Mouse (Mus musculus) thymus, postnatal 14 days (tissue): ENCODE results near the gene D630003M21Rik.

Experiments used
- DNase-seq: peaks from one replicate; pipeline ENCODE4 v3.0.0; 2021

Gene D630003M21Rik

DNA sequence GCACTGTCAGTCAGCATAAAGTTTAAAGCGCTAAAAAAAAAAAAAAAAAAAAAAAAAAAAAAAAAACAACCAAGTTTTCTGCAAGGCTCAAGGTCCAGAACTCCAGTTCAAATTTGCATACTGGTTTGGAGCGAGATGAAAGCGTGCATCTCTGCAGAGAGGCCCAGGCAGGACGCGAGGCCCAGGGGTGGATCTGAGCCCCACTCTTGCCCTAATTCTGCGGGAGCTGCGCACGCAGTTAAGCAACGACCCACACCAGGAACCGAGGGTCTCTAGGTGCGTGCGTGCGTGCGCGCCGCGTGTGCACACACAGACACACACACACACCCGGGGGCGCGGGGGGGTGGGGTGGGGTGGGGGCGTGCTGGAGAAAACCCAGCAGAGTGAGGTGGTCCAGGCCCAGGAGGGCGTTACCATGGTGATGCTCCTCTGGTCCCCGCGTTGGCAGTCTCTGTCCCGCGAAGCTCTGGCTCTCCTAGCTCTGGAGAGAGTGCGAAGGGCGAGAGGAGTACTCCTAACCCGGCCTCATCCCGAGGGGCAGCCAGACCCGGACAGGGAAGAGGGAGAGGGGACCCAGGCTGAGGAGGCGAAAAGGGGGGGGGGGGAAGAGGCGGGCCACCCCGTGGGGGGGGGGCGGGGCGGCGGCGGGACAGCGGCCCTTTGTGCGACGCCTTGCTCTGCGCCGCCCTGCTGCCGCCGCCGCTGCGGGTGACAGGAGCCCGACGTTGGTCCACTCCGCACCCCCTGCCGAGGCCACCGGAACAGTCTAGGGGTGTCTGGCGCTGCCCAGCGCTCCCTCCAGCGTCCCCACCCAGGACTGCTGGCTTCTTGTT is at the start of gene D630003M21Rik:
Gene D630003M21Rik, minus strand, starts transcription at position 553 of the 833 bp plus-strand sequence.
- no peak for DNase-seq

- DNase-seq = no peak
Measured at GRCm38 (mm10) chr2:158276878-158277277, 47.9 kb upstream of the D630003M21Rik start.

DNA sequence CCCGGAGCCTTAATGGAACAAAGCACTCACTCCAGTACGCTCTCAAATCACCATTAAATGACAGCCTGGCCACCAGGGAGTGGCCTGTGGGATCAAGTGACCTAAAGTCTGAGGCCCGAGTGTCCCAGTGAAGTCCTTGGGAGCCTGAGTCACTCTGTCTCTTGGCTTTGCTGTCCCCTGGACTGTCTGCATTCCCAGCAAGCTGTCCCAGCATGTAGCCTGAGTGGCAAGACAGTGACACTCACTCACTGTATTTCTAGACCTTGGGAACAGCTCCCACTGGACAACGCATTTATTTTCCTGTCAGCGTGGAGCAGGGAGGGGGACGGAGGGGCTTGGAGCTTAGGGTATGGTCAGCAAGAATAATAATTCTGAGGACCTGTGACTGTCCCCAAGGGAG is 47.4 kb upstream of the D630003M21Rik start:
- no peak for DNase-seq

DNA sequence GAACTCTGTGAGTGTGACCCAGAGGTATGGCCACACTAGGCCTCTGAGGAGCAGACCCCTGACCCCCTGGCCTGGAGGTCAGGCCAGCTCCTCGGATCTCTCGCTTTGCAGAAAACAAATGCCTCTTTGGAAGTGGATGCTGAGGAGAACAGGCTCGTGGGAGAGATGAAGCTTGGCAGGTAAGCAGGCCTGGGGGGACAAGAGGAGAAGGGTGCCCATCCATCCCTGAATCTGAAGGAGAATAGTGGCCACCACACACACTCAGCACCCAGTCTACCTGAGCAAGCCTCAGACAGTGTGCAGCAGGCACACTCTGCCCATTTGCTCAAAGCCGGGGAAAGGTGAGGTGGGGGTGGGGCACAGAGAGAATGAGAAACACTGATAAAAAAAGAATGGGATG is 46.8 kb upstream of the D630003M21Rik start:
- DNase-seq = no peak

GRCm38 (mm10) chr2:158275349-158275748 is 46.3 kb upstream of the D630003M21Rik start:
- peak; percentile 33 for DNase-seq

DNA sequence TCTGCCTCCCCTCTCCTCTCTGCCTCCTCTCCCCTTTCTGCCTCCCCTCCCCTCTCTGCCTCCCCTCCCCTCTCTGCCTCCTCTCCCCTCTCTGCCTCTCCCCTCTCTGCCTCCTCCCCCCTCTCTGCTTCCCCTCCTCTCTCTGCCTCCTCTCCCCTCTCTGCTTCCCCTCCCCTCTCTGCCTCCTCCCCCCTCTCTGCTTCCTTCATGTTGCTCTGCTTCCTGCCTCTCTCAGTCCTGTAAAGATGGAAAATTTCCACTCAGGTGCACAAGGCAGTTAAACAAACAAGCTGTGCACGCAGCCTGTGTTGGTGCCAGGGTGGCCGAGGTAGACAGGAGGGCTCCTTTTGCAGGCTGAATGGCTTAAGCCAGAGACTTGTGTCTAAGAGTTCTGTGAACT is 44.6 kb upstream of the D630003M21Rik start:
- peak; percentile 49 for DNase-seq

DNA sequence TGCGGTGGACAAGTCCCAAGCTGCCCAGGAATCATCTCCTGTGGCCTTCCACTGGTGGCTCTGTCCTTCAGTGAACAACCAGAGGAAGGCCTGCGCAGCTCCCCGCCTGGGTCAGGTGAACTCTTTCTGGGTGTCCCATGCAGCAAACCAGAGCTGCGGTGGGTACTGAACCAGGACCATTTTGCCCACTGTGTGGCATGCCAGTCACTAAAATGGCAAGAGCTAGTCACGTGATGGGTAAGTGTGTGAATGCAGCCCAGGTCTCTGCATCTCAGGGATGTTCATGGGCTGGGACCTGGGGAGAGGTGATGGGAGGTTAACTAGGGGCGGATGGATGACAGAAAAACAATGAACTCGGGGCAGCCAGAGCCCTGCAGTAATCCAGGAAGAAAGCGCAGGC is 41.0 kb upstream of the D630003M21Rik start:
- DNase-seq = no peak

DNA sequence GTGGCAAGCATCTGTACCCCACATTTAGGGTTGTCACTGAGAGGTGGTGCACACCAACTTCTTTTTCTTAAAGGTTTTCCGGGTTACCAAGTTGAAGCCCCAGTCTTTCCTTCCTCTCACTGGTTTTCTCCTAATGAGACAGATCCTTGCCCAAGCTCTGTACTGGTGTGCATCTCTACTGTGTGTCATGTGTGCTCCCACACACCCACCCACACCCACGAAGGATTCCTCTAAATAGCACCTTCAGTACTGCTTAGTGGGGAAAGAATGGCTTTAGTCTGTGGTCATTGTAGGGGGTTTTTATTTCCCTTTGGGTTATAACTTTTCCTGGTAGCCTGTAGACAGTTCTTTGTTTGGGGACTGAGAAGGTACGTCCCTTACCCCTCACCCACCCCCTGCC is 35.9 kb upstream of the D630003M21Rik start:
- DNase-seq = no peak

GRCm38 (mm10) chr2:158259498-158259897 is 30.5 kb upstream of the D630003M21Rik start:
- no peak for DNase-seq

DNA sequence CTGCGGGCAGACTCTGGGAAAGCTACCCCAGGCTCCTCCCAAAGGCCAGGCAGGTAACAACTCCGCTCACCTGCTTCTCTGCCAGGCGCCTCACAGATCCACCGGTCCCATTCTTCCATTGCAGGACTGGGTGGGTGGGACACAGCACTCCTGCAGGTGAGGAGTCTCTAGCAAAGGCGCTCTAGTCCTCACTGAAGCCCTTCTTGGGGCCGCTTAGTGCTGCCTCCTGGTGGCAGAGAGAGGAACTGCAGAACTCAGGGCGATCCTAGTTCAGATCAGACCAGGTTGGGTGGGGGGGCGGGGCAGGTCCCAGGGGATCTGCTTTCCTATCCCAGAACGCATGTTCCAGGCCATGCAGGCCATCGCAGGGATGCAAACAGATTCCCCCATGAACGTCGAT is 29.8 kb upstream of the D630003M21Rik start:
- peak; percentile 72 for DNase-seq

- DNase-seq = no peak
Measured at GRCm38 (mm10) chr2:158258005-158258418, 29.0 kb upstream of the D630003M21Rik start, which contains the start of gene Bpi. Gene Bpi (plus strand): TSS chr2:158258094.

- no peak for DNase-seq
Measured at GRCm38 (mm10) chr2:158256894-158257293, 27.9 kb upstream of the D630003M21Rik start.

DNA sequence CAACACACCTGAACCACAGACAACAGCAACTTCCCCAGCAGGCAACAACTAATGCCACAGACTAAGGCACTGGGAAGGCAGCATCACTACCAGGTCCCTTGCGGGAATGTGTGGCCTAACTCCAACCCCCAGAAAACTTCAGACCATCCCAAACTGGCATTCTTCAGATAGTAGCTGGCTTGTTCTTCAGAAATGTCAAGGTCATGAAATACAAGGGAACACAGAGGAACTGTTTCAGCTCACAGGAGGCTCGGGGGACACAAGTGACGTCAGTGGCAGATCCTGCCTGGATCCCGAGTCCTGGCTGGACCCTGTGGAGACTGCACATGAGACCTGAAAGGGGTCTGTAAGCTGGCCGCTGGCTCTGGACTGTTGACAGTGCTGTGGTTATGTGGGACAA is 24.8 kb upstream of the D630003M21Rik start:
- no peak for DNase-seq

- DNase-seq = no peak
Measured at GRCm38 (mm10) chr2:158250558-158250957, 21.5 kb upstream of the D630003M21Rik start.

DNA sequence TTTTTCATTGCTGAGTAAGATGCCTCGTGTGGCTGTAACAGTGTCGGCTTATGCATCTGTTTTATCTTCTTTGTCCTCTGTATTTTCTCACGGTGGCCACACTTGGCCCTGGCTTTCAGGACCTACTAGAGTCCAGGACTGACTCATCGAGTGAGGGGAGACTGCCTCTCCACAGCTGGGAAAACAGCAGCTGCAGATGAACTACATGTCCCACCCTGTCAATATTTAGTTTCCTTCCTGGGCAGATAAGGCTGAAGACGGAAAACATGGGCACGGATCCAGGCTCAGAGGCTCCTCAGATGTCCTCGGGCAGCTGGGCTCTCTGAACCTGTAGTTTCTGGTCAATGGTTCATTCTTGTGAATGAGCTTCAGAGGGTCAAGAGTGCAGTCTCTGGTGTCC is 19.3 kb upstream of the D630003M21Rik start:
- no peak for DNase-seq

- DNase-seq = no peak
Measured at GRCm38 (mm10) chr2:158247852-158248251, 18.8 kb upstream of the D630003M21Rik start.

- no peak for DNase-seq
Measured at GRCm38 (mm10) chr2:158245072-158245817, 16.2 kb upstream of the D630003M21Rik start.

- DNase-seq = no peak
Measured at GRCm38 (mm10) chr2:158243129-158243870, 14.3 kb upstream of the D630003M21Rik start.

DNA sequence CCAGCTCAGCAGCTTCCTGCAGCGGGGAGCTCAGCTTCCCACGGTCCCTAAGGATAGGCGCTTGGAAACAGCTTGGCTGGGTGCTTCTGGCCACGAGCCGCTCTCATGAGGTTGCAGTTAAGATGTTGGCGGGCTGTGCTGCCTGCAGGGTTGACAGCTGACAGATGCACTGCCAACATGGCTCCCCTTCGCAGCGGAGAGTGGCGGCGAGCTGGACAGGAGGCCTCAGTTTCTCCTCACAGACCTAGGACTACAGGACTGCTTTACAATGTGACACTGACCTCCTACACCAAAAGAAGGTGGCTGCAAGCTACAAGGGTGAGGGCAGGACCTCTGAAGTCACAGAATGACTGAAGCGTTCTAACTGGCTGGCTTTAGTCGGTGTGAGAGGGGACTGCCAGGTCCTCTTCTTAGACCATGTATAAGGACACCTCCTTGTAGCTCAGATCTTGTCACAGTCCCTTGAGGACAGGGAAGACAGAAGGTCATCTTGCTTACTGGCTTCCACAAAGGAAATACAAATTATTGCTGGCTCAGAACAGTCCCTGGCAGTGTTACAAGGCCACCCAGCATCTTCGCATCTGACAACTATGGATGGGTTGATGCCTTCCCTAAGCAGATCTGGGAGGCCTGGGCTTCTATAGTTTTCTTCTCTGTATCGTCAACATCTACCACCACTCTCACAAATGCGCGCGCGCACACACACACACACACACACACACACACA is 13.3 kb upstream of the D630003M21Rik start:
- DNase-seq = no peak

GRCm38 (mm10) chr2:158241126-158241738 is 12.2 kb upstream of the D630003M21Rik start:
- no peak for DNase-seq

GRCm38 (mm10) chr2:158238101-158238500 is 9.1 kb upstream of the D630003M21Rik start:
- DNase-seq = no peak

GRCm38 (mm10) chr2:158236698-158237097 is 7.7 kb upstream of the D630003M21Rik start:
- DNase-seq = no peak
